Mouse (Mus musculus): Measurements from ENCODE around the gene Tgif2.

Tgif2 gene

DNA sequence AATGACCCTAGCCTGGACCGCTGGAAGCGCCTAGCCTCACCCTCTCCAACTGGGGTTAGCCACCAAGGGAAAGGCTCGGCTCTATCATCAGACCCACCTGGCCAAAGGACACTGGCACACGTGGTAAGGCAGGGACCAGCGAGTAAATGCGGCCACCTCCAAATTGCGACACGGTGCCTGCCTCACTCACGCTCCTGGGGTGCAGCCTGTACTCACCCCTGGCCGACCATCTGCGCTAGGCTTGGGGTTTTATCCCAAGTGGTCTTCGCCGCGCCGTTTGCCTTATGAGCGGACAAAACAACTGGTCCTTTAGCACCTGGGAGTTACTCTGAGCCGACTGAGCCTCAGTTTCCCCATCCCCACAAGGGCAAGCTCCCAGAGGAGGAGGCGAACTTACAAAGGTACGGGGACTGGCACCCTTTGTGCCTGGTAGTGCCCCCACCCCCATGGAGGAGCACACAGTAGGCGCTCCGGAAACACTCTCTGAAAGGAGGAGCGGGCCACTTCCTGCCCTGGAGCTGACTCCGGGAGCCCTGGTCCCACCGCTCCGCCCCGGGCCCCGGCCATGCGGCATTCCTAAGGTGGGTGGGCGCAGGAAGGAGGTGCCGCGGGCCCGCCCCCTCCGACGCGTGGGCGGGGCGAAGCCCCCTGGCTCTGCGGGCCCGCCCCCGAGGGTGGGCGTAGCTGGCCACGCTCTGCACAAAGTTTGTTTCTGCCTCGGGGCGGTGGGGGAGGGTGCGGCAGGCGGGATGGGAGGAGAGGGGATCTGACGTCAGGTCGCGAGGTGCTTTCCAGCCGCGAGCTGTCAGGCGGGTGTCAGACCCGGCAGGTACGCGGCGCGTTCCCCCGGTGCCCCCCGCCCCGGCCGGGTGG is at the start of gene Tgif2:
TSS of gene Tgif2 (plus strand) at position 689 of the 873 bp plus-strand sequence.
- DNase-seq (ENCODE audit: low read depth, low spot score): peak; percentile 99

DNA sequence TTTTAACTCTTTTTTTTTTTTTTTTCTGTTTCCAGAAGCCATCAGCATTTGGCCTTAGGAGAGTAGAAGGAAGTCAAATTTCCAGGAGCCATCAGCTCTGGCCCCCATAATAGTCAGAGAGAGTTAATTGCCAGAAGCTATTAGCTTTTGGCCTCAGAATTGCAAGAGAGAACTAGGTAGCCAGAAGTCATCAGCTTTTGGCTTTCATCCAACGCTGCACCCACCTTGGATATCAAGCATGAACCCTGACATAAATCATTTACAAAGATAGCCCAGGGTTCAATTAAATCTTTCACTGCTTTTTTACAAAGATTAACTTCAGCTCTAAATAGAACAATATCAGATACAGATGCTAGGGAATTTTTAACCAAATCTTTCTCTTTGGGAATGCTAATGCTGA is 41.3 kb upstream of the Tgif2 start:
- DNase-seq (ENCODE audit: low read depth, low spot score): no peak

DNA sequence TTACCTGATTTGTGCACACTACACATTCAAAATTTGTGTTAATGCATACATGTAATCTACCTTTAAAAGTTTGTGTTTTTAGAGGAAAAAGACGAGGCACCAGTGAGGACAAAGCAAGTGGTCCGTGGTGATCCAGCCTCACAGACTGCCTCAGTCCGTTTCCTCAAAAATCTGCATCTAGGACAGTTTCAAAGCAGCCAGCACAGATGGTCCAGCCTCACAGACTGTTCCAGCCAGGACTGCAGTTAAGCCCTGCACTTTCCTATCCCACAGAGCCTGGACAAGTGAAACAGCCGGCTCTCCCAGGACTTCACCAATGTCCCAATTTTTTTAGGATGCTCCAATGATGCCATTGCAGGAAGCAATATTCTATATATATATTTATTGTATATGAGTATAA is 38.8 kb upstream of the Tgif2 start:
- no peak for DNase-seq (ENCODE audit: low read depth, low spot score)

DNA sequence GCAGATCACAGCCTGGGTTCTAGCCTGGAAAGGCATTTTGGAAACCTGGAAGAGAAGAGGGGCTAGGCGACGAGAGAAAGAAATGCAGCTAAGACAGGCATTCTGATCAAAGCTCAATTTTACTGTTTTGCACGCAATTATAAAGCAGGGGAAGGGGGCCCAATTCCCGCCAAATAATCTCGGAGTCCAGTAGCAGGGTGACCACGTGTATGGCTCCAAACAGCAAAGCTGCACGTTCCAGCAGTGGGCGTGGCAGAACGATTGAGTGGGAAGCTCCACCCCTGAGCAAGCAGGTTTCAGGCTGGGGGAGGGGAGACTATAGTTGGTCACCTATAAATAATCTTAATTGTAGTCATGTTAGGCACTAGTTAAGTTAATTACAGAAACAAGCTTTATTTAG is 37.7 kb upstream of the Tgif2 start:
- peak; percentile 29 for DNase-seq (ENCODE audit: low read depth, low spot score)

DNA sequence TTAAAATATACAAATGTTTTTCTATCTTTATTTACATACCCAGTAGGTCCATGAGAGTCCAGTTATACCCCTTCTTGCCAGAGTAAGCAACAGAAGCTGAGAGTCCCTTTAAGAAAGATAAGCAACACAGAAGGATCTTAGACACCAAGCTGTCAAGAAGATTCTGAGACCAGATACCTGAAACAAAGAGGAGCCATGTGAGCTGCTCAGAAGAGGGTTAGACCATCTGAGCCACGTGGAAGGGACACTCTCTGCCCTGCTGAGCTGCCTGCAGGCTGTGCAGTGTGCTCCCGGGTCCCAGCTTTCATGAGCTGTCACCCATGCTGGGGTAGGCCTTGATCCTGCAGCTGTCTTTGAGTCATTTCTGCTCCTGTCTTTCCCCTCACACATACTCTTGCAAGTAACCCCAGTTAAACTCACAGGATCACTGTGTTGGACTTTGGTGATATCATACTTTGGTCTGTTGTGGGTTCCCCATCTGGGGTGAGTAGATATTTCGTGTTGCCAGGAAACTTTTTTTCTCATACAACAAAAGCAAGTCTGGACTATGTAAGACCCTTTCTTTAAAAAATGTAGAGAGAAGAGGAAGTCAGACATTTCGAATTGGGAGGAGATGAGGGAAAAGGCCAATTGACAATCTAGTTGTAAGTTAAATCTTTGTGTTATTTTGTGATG is 36.0 kb upstream of the Tgif2 start:
- no peak for DNase-seq (ENCODE audit: low read depth, low spot score)

DNA sequence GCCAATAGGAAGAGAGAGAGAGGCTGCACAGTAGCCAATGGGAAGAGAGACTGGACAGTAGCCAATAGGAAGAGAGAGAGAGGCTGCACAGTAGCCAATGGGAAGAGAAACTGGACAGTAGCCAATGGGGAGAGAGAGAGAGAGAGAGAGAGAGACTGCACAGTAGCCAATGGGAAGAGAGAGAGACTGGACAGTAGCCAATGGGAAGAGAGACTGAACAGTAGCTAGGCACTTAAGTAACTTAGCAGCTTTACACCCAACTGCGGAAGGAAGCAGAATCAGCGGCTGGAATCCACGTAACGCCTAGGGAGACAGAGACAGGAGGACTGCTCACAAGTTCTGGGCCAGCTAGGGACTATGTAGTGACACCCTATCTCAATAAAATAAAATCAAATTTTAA is 35.2 kb upstream of the Tgif2 start:
- DNase-seq (ENCODE audit: low read depth, low spot score): peak; percentile 44

DNA sequence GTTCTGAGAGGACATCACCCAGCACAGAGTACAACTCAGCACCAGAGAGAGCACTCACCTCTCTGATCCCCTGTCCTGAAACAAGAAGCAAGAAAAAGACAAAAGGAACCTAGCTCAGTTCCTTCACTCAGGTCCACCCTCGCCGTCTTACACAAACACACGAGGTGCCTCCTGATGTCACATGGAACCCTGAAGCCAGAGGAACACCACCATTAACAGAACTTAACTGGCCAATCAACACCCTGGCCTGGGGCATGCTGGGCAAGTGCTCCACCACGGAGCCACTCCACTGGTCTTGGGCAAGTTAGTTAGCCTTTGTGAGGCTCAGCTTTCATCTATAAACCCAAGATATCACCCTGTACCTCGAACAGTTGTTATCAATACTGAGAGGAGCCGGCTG is 32.9 kb upstream of the Tgif2 start:
- no peak for DNase-seq (ENCODE audit: low read depth, low spot score)

DNA sequence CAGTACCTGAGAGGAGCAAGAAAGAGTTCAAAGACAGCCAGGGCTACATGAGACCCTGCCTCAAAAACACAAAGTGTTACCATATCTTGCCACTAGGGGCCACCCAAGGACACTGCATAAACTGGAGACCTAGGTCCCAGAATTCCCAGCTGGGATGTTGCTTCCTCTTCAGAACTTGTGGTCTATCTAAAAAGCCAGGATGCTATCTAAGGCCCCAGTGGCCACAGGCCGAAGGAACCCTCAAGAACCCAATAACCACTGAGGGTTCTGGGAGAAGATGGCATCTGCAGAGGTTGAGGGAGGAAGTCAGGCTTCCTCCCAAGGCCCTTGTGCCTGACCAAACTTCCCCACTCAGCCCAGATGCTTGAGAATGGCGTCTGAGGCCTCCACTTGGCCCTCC is 30.2 kb upstream of the Tgif2 start:
- DNase-seq (ENCODE audit: low read depth, low spot score): peak; percentile 88

DNA sequence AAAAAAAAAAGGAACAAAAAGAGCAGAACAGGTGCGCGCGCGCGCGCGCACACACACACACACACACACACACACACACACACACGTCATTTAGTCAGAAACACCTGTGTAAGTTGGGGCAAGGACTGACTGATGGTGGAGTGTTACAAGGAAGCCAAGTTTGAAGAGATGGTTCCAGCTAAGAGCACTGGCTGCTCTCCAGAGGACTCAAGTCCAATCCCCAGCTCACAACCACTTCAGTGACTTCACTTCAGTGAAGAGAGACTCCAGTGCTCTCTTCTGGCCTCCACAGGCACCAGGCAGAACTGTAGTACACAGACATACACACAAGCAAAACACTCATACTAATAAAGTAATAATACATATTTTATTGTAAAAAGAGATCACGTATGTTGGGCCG is 29.1 kb upstream of the Tgif2 start:
- no peak for DNase-seq (ENCODE audit: low read depth, low spot score)

DNA sequence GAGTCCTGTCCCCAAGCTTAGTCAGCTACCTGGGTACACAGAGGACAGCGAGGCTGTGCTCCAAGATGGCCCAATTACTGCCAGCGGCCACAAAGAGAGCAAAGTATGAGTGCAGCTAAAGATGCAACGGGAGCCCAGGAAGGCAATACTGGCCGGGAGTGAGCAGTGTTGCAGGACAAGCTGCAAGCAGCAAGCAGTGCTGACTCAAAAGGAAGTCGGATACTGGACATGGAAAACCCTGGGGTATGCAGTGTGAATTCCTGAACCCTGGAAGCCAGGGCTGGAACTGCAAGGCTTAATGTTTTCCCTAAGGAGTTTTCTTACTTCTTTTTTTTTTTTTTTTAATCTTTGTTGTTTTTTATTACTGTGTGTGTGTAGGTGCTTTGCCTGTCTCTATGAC is 28.3 kb upstream of the Tgif2 start:
- no peak for DNase-seq (ENCODE audit: low read depth, low spot score)

DNA sequence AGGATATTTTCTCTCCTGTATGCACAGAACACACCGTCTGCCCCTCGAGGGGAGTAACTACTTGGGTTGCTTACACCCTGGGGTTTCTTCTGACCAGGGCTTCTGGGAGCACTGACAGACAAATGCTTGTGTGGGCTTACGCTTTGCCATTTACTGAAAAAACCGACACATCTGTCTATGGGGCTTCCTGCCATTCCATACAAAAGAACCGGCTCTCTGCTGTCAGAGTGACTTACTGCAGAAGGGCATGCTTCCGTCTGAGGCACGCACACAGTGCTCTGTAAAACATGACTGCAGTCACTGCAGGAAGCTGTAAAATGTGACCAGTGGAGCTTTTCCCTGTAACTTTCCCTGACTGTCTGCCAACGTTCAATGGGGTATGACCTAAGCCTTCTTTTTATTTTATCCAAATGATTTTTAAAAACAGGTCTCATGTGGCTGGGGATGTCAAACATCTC is 25.4 kb upstream of the Tgif2 start:
- no peak for DNase-seq (ENCODE audit: low read depth, low spot score)

DNA sequence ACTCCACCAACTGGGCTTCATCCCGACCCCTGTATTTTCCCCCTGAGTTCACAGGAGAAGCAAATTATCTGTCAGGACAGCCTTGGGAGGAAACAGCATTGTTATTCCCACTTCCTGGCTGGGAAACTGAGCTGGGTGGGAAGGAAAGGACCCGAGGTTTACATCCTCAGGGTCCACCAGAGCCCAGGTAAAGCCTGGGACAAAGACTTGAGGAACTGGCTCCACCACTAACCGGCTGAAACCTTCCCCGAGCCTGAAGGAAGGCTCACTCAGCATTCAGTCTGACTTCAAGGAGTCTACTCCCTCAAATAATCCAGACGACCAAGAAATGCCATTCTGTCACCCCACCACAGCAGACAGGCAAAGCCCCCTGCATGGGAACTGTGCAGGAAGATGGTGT is 24.9 kb upstream of the Tgif2 start:
- DNase-seq (ENCODE audit: low read depth, low spot score): no peak

DNA sequence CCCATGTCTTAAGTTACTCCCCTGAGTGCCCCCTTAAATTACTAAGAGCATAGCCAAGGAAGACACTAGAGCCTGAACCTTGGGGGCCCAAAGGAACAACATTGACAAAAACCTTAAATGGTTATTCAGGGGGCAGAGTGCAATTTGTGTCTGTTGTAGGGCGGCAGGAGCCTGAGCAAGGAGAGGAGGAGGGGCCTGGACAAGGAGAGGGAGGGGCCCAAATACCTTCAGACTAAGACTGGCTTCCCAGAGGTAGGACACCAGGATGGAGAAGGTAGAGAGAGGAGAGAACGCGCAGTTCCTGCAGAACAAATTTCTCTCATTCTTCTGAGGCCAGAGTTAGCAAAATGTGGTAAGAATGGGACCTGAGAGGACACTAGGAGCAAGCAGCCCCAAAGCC is 24.4 kb upstream of the Tgif2 start:
- peak; percentile 38 for DNase-seq (ENCODE audit: low read depth, low spot score)

DNA sequence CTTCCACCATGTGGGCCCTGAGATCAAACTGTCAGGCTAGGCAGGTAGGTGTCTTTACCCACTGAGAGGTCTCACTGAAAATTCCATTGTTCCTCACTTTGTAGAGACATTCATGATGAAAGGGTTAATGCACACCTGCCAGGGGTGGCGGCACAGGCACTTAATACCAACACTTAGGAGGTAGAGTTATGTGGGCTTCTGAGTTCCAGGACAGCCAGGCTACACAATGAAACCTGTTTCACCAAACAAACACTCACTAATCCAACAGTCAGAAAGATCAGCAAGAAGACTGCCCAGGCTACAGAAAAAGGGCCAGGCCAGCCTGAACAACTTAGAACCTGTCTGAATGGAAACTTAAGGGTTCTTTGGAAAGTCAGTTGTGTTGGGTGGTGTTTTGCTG is 23.7 kb upstream of the Tgif2 start:
- no peak for DNase-seq (ENCODE audit: low read depth, low spot score)

DNA sequence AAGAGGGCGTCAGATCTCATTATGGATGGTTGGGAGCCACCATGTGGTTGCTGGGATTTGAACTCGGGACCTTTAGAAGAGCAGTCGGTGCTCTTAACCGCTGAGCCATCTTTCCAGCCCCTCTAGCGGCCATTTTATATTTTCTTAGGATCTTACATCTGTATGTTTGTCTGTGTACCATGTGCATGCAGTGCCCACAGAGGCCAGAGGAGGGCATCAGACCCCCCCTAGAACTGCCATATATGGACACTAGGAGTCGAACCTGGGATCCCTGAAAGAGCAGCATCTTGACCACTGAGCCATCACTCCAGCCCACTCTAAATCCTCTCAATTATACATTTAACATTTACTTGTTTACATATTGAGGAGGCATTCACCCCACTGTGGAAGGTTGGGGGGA is 14.7 kb upstream of the Tgif2 start:
- peak; percentile 84 for DNase-seq (ENCODE audit: low read depth, low spot score)

DNA sequence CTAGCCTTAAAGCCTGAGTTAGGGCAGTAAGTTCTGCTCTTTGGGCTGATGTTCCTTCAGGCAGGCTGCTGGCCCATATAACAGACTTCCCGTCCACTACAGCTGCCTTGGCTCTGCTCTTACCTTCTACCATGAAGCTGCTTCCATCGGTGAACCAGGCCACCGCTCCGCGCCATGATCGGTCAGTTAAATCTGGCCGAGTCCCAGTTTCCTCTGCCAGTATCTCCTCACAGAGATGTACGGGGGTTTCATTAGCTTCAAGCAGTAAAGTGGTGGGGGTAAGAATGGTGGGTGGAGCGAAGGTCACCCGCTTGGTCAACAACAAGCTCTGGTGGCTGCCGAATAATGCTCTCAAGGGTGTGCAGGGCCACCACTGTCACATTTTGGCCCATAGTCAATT is 5.5 kb upstream of the Tgif2 start:
- DNase-seq (ENCODE audit: low read depth, low spot score): no peak

DNA sequence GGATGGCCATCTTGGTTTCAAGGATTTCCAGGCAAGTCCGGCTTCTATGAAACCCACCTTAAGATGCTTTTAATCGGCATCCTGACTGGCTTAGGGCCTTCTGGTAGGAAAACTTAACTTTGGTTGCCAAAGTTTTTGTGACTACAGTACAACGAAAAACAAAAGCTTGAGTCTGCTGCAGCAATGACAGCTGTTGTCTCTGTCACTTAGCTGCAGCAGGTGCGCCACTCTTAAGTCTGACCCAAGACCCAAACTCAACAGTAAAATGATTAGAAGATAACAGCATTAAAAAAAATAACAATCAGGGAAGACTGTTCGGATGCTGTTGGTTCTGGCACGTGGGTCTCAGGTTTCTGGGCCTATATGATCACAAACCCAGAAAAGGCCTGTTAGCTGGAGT is 968 bp upstream of the Tgif2 start:
- DNase-seq (ENCODE audit: low read depth, low spot score): no peak

DNA sequence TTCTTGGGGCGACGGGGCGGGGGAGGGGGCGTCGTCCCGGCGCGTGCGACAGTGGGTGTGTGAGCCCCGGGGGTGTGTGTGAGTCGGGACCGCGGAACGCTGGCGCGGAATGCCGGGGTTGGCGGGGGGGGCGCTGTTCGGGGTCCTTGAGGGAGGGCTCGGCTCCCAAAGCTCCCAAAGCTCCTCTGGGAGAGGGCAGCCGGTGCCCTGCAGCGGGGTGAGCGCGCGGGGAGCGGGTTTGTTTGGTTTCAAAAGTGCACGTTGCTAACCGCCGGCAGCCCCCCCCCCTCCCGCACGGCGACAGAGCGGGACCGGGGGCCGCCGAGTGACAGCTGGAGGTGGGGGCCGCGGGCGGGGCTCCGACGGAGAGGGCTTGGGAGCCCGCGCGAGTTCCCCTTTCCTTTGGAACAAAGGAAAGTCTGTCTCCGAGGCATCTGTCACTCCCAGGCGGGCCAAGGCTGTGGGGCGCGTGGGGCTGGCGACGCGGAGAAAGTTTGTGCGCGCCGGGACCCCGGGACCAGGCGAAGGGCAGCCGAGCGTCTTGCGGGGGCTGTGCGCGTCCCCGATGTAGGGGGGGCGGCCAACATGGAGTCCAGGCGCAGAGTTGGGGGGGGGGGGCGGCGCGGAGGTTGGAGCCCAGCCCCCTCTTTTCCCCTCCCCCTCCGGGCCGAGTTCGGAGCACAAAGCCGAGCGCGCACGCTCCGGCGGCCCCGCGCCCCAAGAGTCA is 657 bp downstream of the Tgif2 start:
- peak; percentile 61 for DNase-seq (ENCODE audit: low read depth, low spot score)

DNA sequence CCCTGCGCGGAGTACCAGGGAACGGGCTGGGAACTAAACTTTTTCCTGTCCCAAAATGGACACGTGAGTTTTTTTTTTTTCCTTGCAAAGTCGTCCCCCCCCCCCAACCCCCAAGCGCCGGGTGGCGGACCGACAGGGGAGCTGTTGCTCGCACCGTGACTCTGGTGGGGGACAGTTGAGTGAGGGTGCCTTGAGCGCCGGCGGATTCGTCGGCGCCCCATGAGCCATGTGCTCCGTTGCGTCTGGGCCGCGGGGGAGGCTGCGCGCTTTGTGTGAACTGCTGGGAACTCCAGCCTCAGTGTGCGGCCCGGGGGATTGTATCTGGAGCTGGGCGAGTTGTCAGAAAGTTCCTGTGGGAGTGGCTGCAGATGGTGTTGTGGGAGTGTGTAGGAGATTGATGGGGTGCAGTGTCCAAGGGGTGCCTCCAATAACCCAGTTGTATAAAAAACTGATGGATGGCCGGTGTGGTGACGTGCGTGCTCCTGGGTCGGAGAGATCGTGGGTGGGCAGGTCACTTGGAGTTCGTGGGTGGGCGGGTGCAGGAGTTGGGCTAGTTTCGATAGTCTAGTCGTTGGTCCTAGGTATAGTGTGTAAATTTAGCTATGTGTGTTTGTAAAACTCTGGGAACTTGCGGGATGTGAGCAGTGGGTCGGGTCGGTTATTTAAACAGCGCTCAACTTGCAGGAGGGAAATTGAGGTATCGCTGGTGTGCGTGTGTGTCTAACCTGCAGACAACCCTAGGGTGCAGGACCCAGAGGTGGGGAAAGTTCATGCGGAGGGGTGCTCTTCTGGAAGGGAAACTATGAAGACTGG is 1.4 kb downstream of the Tgif2 start:
- DNase-seq (ENCODE audit: low read depth, low spot score): peak; percentile 73

DNA sequence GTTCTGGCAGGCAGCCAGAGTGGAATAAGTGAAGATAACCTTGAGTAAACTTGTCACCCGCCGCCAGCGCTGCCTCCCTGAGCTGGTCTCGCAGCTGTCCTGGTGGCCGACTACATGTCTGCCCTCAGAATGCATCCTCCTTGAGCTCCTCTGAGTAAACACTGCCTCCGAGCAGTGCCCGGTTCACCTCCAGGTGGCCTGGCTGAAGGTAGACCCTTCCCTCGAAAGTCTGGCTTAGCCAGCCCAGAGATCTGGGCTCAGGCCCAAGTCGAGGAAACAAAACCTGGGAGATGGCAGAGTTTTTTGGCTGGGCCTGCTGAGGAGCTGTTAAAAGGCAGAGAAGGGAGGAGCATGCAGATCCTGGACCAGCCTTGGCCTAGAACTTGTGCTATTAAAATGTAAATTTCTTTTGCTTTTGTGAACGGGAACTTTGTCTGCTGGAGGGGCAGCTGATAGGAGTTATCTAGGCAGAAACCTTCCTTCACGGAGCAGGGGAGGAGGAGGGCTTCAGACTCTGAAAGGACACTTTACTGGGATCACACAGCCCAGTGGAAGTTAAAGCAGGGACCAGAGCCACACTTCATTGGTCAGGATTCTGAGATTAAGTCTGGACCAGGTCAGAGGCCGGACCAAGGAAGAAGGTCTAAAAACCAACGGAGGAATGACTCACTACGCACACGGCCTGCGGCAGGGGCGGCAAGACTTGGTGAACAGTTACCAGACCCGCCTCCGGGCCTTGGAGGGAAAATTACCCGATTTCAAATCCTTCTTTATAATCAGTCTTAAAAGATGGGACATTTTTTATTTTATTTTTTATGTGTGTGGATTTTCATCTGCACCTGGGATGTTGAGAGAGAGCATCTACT is 2.3 kb downstream of the Tgif2 start:
- DNase-seq (ENCODE audit: low read depth, low spot score): peak; percentile 89

DNA sequence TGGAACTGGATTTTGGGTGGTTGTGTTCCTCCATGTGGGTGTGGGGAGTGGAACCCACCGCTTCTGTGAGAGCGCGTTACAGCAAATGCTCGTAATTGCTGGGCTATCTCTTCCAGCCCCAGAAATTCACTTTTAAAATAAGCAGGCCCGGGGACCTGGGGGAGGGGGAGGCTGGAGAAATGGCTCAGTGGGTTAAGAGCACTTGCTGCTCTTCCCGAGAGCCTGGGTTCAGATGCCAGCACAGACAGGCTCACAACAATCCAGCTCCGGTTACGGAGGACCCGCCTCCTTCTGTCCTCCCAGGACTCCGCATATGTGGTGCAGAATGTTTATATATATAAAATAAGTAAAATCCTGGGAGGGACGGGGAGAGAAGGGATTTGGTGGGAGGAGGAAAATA is 2.9 kb downstream of the Tgif2 start:
- DNase-seq (ENCODE audit: low read depth, low spot score): peak; percentile 45
